Mouse (Mus musculus) mesoderm, embryonic 11.5 days (tissue): ENCODE measurements around the gene Mboat7.

Source experiments
- DNase-seq: peaks from one replicate; pipeline ENCODE4 v3.0.0-alpha.2; 2012; ENCODE audit warnings: low read depth, low spot score

The Mboat7 gene

GRCm38 (mm10) chr7:3643843-3644242 lies 49.5 kb downstream of the Mboat7 start:
- no peak for DNase-seq

- no peak for DNase-seq
Observed at GRCm38 (mm10) chr7:3643412-3643811, 49.9 kb downstream of the Mboat7 start.

- DNase-seq, result no peak
Observed at GRCm38 (mm10) chr7:3630478-3630815, 62.9 kb downstream of the Mboat7 start.

- DNase-seq, result peak; percentile 95
Observed at GRCm38 (mm10) chr7:3629543-3630477, 63.5 kb downstream of the Mboat7 start, which contains the start of the genes Tfpt and Prpf31. TSS of gene Tfpt (minus strand) at chr7:3629929. TSS of gene Prpf31 (plus strand) at chr7:3629985.

- DNase-seq, result no peak
Observed at GRCm38 (mm10) chr7:3629030-3629429, 64.3 kb downstream of the Mboat7 start.
